ENCODE assay signal across 35 mouse cellular contexts in the genomic region with DNA sequence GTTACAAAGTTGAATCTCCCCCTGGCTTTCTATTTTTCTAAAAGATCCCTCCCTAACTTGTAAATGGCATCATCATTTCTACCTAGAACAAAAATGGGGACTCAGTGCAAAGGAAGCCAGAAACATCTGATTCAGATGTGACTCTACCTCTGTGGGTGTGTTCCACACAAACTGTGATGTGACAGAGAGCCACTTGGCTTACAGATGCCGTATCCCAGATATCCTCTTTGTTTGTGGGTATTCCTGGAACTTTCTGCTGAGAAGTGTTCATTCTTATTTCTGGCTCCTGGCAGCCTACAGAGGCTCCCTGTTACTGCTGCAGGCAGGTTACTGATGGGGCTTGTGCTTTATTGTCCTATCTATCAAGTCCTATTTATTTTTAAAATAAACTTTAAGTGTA. TPM values are rescaled to one million over a fixed set of nuclear protein-coding genes. Genes with fewer than 3 reads are reported as not detected.
"Had no signal": no experiment of that assay in that cellular context is flagged by ENCODE, and none has a peak within 500 bp of the region (broad histone marks: within the 10 kb centered on the region; RNA-seq: fewer than 3 reads in every experiment).

No protein-coding gene starts in this region.

- ATAC-seq: hindbrain, embryonic 16.5 days; hindbrain, postnatal 0 days; inflammation-experienced regulatory T-cells, adult 6 months; intestine, embryonic 15.5 days; intestine, embryonic 16.5 days; intestine, postnatal 0 days had no signal

- H3K27ac ChIP-seq: heart, embryonic 10.5 days; heart, embryonic 13.5 days; heart, embryonic 15.5 days; hindbrain, embryonic 10.5 days; hindbrain, embryonic 12.5 days; hindbrain, embryonic 13.5 days; hindbrain, embryonic 14.5 days; hindbrain, embryonic 15.5 days; hindbrain, postnatal 0 days; intestine, embryonic 15.5 days; kidney, embryonic 15.5 days; kidney, postnatal 0 days; left cerebral cortex, adult 2 months had no signal

- H3K4me3 ChIP-seq: heart, embryonic 10.5 days; heart, embryonic 12.5 days; heart, embryonic 13.5 days; heart, embryonic 15.5 days; hindbrain, embryonic 10.5 days; hindbrain, embryonic 12.5 days; hindbrain, embryonic 13.5 days; hindbrain, embryonic 15.5 days; intestine, embryonic 15.5 days; kidney, embryonic 15.5 days; left cerebral cortex, adult 2 months had no signal

- DNase-seq: heart, postnatal 10 days; heart, postnatal 14 days; heart, postnatal 36 days; heart, postnatal 4 days; kidney, adult 11 months; kidney, adult 18-20 months; kidney, adult 2 months; kidney, adult 8-10 months; kidney, adult 9 months; kidney, postnatal 10 days; kidney, postnatal 14 days; kidney, postnatal 25 days; kidney, postnatal 36 days; kidney, postnatal 4 days; layer of hippocampus, adult 9-11 months; layer of hippocampus, postnatal 36 days had no signal

RNA-seq across cellular contexts. Expression of a gene that starts 19.2 kb away (rescaled TPM):
- total RNA-seq: heart, postnatal 10 days; hematopoietic stem cell, adult 5-6 weeks had no signal
